Mouse (Mus musculus): ENCODE measurements around the gene Cdkn2c. TPM values are rescaled to one million over a fixed set of nuclear protein-coding genes. Genes with fewer than 3 reads are reported as not detected.
"Not testable (repeated sequence)": the region's sequence is repeated elsewhere in the genome, so short reads cannot be mapped to it uniquely, and the experiment has no call there.

Gene Cdkn2c
- 7.0 and 7.3 TPM in 2 replicates for polyA plus RNA-seq (2012; rRNA removed)

- peak; percentile 52 for DNase-seq (ENCODE audit: low read depth, low spot score)
Measured at GRCm38 (mm10) chr4:109666461-109667269, at the start of gene Cdkn2c. Gene Cdkn2c (minus strand): TSS chr4:109667189.

DNA sequence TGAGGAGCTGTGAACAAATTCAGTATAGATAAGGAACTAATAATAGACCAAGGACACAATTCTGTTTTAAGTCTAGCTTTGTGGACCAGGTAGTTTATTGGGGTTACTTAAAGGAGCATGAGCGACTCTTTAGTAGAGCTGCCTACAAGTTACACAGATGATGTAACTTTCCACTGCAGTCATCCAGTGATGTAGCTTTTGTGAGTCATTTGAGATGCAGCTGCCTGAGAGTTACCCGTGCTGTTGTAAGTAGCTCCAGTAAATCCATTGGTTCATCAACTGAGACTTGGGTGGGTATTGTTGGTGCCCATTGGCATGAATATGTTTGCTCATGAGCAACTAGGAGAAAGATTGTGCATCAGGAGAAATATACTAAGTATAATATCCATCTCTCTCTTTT, 38.4 kb upstream of the Cdkn2c start:
- no peak for DNase-seq (ENCODE audit: low read depth, low spot score)
- 71% methylated on average over 2 of the region's 2 CpGs for WGBS

More at GRCm38 (mm10) chr4:109666461-109667269, at the start of gene Cdkn2c:
- under 1% methylated on average over 64 of the region's 64 CpGs for WGBS

DNA sequence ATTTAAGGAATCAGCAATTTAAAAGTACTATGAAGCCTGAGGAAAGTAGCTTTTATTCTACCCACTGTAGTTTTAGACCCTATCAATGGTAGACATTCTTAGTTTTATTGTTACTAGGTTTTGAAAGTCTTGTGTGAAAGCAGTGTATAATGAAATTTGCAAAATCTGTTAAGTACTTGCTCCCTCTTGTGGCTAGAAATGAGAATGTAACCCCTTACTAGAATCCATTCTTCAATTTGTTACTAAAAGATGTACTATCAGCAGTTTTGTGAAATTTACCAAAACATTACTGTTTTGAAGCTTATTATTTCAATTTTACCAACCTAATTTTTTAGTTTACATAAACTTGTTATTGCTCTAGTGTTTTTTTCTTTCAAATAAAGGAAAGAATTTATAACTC, 36.6 kb upstream of the Cdkn2c start:
- DNase-seq (ENCODE audit: low read depth, low spot score) = peak; percentile 25

DNA sequence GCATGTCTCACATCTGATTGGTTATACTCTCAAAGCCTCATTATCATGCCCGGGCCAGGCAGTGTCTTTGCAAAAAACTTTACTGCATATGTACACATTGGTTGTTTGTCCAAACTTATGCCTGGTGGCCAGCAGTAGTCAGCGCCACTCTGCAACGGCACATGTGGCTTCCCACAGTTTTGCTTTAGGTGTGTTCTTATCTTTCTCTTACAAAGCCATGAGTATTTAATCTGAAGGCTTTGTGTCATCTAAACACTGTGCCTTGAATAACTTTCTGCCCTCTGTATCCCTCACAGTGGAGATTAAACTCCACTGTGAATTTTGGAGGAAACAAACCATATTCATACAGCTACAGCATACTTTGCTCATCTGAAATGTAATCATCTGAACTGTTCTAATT, 33.7 kb upstream of the Cdkn2c start:
- WGBS = 94% methylated on average over 3 of the region's 3 CpGs
- DNase-seq (ENCODE audit: low read depth, low spot score) = not testable (repeated sequence)

GRCm38 (mm10) chr4:109692674-109693073, 25.7 kb upstream of the Cdkn2c start:
- no peak for DNase-seq (ENCODE audit: low read depth, low spot score)

DNA sequence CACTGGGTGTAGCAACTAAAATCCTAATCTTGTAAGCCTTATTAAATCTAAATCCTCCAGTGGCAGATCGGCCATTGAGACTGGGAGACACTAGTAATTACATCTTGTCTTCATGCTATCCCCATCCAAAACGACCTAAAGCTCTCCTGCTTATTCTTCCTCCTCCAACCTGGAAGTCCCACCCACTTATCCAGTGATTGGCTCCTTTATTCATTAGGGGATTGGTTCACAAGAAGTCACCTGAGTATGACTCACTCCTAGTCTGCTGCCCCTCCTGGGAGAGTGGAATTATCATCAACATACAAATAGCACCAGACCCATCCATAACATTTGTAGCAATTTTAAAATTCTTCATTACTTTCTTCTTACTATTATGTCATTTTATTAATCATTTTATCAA, 16.6 kb upstream of the Cdkn2c start:
- DNase-seq (ENCODE audit: low read depth, low spot score) = no peak
- 61% methylated on average over 2 of the region's 2 CpGs for WGBS

GRCm38 (mm10) chr4:109677221-109677620, 10.2 kb upstream of the Cdkn2c start:
- no peak for DNase-seq (ENCODE audit: low read depth, low spot score)

GRCm38 (mm10) chr4:109676218-109677215, 9.5 kb upstream of the Cdkn2c start, which contains the start of gene Faf1:
Gene Faf1 (plus strand): TSS chr4:109676588.
- 1% methylated on average over 96 of the region's 107 CpGs for WGBS
- peak; percentile 88 for DNase-seq (ENCODE audit: low read depth, low spot score)

More at GRCm38 (mm10) chr4:109677221-109677620, 10.2 kb upstream of the Cdkn2c start:
- WGBS = 1% methylated on average over 3 of the region's 3 CpGs

GRCm38 (mm10) chr4:109674097-109674496, 7.1 kb upstream of the Cdkn2c start:
- DNase-seq (ENCODE audit: low read depth, low spot score) = no peak
- 92% methylated on average over 2 of the region's 2 CpGs for WGBS

DNA sequence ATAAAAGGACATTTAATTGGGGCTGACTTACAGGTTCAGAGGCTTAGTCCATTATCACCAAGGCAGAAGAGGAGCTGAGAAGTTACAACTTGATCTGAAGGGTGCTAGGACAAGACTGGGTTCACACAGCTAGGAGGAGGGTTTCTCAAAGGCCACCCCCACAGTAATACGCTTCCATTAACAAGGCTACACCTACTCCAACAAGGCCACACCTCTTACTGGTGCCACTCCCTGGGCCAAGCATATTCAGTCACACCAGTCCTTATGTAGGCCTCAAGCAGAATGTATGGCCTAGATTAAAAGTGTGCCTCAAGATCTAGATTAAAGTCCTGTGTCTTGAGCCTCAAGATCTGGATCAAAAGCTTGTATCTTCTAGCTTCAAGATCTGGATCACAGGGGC, 5.0 kb upstream of the Cdkn2c start:
- WGBS = 48% methylated on average over 1 of the region's 1 CpGs
- DNase-seq (ENCODE audit: low read depth, low spot score) = no peak

GRCm38 (mm10) chr4:109670213-109670612, 3.2 kb upstream of the Cdkn2c start:
- 48% methylated on average over 2 of the region's 2 CpGs for WGBS
- DNase-seq (ENCODE audit: low read depth, low spot score) = no peak

DNA sequence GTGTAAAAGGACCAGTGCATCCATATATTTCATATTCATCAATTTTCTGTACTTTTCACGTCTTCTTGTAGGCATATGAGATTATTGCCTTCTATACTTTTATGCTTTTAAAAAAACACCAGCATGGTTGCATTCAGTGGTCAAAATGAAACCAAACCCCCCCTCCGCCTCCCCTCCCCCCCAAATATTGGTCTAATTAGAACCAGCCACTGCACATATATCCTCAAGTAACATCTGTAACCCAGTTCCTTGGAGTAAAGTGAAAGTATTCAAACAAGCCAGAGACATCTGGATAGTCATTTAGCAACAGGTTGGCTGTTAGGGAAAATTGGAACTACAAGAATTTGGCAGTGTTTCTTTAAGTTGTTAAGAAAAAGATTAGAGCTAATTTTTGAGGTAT, 529 bp upstream of the Cdkn2c start:
- no peak for DNase-seq (ENCODE audit: low read depth, low spot score)
- 44% methylated on average over 2 of the region's 2 CpGs for WGBS

DNA sequence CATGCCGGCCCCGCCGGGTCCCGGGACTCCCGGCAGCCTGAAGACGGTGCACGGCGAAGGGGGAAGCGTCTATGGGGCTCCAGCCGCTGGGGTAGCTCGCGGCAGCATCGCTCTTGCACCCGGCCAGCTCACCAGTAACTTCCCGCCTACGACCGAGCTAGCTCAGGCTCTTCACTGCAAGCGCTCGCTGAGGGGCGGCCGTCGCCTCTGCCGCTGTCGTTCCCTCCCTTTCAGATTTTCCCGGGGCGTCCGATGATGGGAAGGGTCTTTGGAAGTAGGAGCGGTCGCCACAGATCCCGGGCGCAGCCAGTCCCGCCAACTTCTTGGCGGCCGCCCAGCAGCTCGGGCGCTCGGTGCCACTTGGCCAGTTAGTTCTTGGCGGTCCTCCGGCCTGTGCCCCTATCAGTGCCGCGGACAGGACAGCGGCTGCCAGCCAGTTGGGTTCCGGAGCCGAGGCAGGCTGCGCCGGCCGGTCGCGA, 968 bp downstream of the Cdkn2c start:
- WGBS = under 1% methylated on average over 49 of the region's 49 CpGs
- no peak for DNase-seq (ENCODE audit: low read depth, low spot score)

DNA sequence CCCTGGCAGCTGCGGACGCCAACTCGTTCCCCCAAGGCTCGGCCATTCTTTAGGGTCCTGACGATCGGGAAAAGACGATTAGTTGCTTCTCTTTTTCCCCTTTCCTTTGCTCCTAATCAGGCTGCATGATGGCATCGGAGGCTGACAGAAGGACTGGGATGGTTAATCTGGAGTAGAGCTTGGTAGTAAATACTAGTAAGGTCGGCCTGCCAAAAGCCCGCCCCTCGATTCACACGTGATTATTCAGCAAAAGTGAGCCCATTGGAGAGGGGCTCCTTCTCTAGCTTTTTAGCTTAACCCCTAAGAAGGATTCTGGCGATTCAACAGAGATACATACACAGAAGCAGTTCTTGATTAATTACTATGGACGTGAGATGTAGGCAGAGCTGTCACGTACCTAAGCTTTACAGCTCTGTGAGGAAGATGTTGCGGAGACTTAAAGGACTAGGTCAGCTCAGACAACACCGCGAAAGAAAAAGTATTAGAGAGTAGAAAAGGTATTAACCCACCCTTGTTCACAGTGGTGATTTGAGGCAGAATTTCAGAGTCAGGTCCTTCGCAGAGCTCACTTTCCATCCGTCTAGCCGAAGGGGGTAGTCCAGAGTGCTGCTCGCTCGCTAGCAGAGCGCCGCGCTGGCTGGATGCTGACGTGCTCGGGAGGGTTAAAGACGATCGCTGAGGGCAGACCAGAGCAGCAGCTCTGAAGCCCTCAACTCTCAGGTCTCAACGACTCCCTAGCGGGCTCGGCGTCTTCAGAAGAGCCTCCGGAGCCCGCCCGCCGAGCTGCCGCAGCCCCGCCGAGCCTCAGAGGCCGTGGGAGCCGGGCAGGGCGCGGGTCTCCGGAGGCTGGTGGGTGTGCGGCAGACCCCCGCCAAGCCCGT, 1.6 kb downstream of the Cdkn2c start:
- DNase-seq (ENCODE audit: low read depth, low spot score) = no peak
- WGBS = under 1% methylated on average over 49 of the region's 49 CpGs

DNA sequence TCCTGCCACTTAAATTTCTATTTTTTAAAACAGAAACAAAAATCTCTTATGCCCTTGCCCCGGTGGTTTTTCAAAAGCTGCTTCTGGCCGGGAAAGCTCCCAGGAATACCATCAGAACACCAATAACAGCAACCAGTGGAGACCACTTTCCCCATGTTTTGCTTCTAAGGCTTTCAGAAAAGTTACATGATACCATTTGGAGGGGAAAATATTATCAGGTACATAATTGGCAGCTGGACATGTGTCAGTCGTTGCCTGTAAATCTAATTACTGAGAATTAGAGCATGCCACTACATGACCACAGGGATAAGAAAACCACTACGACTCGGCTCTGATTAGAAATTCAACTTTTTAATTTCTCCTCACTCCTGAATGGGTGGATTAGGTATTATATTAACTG, 2.9 kb downstream of the Cdkn2c start:
- 34% methylated on average over 5 of the region's 5 CpGs for WGBS
- DNase-seq (ENCODE audit: low read depth, low spot score) = no peak

- DNase-seq (ENCODE audit: low read depth, low spot score) = no peak
- 74% methylated on average over 5 of the region's 5 CpGs for WGBS
Measured at GRCm38 (mm10) chr4:109662271-109662670, 4.7 kb downstream of the Cdkn2c start.

GRCm38 (mm10) chr4:109661183-109661582, 5.8 kb downstream of the Cdkn2c start:
- DNase-seq (ENCODE audit: low read depth, low spot score) = no peak
- WGBS = 81% methylated on average over 5 of the region's 5 CpGs

DNA sequence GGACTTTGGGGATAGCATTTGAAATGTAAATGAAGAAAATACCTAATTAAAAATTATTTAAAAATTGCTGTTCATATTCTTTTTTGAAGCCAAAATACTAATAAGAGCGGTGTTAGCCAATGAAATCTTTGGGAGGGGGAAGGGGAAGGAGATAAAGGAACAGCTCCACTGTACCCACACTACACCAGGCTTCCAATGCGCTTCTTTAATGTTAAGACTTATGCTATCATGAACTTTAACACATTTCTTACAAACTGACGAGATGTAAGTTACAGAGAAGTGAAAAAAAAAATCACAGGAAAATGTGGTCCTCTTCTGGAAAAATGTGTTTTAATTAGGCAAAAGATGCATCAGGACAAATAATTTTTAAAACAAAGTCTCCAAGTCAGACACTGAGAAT, 6.4 kb downstream of the Cdkn2c start:
- WGBS = 92% methylated on average over 3 of the region's 3 CpGs

DNA sequence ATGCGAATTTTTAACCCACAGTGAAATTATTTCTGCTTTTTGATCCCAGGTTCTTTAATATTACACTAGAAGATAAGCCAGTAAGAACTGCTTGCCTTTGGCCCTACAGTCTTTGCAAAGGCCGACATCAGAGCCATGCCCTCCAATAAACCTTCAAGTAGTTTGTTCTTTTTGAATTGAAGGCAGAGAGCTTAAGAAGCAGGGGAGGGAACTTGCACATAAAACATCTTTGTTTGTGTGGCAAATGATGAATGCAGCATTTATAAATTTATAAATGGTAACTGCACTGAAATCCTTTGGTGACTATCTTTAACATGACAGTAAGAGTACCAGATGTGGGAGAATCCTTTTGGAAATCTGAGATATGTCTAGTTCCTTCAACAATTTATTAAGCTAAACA, 7.4 kb downstream of the Cdkn2c start:
- WGBS = 83% methylated on average over 2 of the region's 2 CpGs
- DNase-seq (ENCODE audit: low read depth, low spot score) = no peak

More for the DNA sequence above, 6.4 kb downstream of the Cdkn2c start:
- DNase-seq (ENCODE audit: low read depth, low spot score) = no peak
